Mouse (Mus musculus): ENCODE measurements around the gene Serpina5.

Serpina5 gene

DNA sequence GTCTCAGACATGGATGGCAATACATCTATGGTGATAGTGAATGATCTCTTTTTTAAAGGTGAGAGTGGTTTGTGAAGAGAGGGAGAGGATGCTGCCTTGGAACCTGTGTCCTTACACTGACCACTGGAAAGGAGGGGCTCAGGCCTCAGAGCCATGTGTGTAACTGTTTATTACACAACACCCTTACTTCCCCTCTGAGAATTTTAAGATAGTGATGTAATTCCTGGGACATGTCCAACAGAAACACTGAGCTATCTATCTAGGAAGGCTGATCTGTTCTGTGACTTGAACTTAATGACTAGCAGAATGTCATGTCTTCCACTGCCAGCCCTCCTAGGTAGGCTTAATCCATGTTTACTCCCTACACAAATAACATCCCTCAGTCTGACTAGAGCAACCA, 30.1 kb downstream of the Serpina5 start:
- no peak for DNase-seq

DNA sequence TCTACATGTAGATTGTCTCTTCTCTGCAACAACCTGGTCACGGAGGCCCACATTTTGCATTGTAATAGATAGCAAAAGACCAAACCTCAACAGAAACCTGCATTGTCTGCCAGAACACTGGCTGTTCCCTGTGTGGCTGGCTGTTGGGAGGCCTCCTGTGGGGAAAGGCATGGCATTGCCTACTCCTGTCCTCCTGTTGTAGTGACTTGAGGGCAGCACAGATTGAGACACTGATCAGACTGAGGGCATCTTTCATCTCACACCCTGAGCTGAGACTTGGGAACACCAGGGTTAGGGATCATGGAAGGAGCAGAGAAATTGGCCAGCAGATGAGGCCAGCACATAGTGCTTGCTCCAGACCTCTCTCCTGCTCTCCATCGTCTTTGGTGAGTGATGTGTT, 37.3 kb downstream of the Serpina5 start:
- no peak for DNase-seq

DNA sequence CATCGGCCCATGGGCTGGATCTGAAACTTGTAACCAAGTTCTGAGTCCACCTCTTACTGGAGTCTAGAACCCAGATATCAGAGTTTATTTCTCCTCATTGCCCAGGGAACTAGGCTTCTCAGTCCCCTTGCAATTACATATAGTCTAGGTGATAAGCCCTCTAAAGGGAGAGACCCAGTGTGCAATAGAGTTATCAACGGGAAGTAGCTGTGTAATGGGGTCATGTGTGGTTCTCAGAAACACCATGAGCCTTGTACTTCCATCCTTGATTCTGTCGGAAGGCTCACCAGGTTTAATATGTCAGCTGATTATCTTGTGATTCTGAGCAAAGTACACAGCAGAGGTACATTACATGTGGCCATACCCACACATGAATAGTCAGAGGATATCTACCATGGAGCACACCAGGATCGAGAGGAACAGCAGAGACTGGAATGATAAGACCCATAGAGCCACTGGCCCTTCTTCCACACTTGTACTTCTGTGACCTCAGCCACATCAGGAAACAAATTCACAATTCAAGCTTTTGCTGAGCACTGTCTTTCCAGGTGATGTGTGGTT, 39.7 kb downstream of the Serpina5 start:
- no peak for DNase-seq

GRCm38 (mm10) chr12:104141506-104141905, 40.6 kb downstream of the Serpina5 start:
- no peak for DNase-seq

DNA sequence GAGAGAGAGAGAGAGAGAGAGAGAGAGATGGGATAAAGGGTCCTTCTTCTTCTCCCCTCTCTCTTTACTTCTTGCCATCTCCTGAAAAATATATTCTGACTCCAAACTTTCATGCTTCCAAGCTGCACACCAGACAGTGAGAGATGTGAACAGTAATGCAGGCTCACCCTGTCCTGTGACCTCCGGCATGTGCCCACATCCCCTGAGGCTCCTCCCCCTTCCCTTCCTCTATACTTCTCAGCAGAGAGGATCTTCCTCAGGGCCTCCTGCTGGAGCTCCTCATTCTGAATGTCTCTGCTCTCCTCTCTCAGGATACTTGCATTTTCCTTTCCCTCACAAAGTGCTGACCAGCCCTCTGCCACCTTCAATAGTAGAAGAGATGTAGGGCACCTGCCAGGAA, 41.5 kb downstream of the Serpina5 start:
- no peak for DNase-seq

DNA sequence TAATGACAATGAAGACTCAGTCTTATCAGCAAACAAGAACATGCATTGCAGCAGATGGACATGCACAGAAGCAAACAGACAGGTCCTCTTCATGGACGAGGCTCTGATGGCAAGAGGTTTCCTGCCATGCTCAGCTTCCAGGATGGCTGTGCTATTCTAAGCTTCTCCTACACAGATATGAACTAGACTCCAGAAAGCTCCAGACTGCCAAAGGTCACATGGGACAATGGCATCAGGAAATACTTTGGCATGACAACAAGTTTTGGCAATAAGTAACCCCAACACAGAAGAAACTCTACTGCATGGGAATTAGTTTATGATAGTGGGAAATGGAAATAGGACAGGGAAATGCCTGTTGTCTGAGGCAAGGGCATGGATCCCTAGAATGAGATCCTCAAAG, 42.4 kb downstream of the Serpina5 start:
- DNase-seq = peak; percentile 20

GRCm38 (mm10) chr12:104145571-104145970, 44.7 kb downstream of the Serpina5 start:
- no peak for DNase-seq

DNA sequence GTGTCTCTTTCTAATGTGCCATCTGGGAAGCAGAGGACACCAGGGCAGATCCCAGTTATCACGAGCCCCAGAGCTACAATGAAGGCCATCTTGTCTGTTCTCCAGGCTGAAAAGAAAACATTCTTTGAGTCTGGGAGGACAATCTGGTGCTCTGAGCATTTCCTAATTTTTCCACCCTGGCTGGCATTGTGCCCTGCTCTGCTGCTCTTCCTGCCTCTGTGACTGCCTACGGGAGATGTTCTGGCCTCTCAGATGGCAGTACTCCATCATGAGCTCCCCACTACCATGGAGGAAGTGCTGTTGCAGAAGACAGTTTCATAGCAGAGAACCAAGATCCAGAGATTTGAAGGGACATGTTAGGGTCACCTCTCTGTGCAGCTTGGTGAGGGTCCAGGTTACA, 51.1 kb downstream of the Serpina5 start:
- DNase-seq = no peak

- no peak for DNase-seq
These were observed 52.2 kb downstream of the Serpina5 start for GRCm38 (mm10) chr12:104153041-104153645.

DNA sequence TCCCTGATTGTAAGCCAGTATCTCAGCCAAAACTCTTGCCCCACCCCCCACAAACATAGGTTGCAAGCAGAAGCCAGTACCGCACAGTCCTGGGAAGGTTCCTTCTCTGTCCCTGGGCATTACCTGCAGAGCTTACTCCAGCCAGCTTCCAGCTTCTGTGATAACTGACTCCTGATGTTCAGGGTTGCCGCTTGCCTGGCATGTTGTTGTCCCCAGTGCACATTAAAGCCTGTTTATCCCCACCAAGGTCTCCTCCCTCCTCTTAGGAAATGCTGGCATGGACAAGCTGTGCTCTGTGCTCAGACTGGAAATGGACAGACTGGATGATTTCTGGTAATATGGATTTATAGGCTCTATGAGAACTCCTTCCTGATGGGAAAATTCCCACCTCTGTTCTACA, 52.7 kb downstream of the Serpina5 start, which contains the start of gene Serpina3c:
Gene Serpina3c (minus strand): TSS at position 215 of the 400 bp plus-strand sequence.
- no peak for DNase-seq

Measured in kidney, adult 8-10 months (tissue).